Mouse (Mus musculus): ENCODE data around the gene Zfp174. TPM values are rescaled to one million over a fixed set of nuclear protein-coding genes. Genes with fewer than 3 reads are reported as not detected.
"Not testable (repeated sequence)": the region's sequence is repeated elsewhere in the genome, so short reads cannot be mapped to it uniquely, and the experiment has no call there.

The Zfp174 gene
- polyA plus RNA-seq, 1 experiment from 2014 or later: 0.44 TPM

- Histone ChIP-seq H3K4me2 (ENCODE audit: low read depth, low read length) (no peak overlapping the region), H3K27ac (ENCODE audit: low read length) (peak overlapping the region; percentile 8; the same call in 1 of the 2 replicates), H3K9ac (ENCODE audit: low read depth, low read length) (no peak overlapping the region), H3K9me3 (replicated peaks; ENCODE audit: control insufficient read depth, low read length) (no peaks in the 10 kb centered on the region), H3K4me1 (ENCODE audit: control insufficient read depth, low read depth, low read length) (peaks cover 12% of the 10 kb centered on the region), H3K36me3 (ENCODE audit: control insufficient read depth, insufficient read depth) (no peaks in the 10 kb centered on the region), H3K4me3 (ENCODE audit: low read depth, low read length) (no peak overlapping the region), H3K27me3 (ENCODE audit: control insufficient read depth, insufficient read depth, low read depth, low read length) (no peaks in the 10 kb centered on the region)
- ATAC-seq (ENCODE audit: low read depth): no peak
- 21% methylated on average over 4 of the region's 4 CpGs for WGBS (ENCODE audit: insufficient replicate concordance)
Observed at GRCm38 (mm10) chr16:3842989-3843388, 4.1 kb upstream of the Zfp174 start.

- Histone ChIP-seq H3K9ac (ENCODE audit: low read depth, low read length) (no peak overlapping the region), H3K36me3 (ENCODE audit: control insufficient read depth, insufficient read depth) (no peaks in the 10 kb centered on the region), H3K4me2 (ENCODE audit: low read depth, low read length) (no peak overlapping the region), H3K9me3 (replicated peaks; ENCODE audit: control insufficient read depth, low read length) (no peaks in the 10 kb centered on the region), H3K27me3 (ENCODE audit: control insufficient read depth, insufficient read depth, low read depth, low read length) (no peaks in the 10 kb centered on the region), H3K27ac (ENCODE audit: low read length) (no peak overlapping the region; the same call in 1 of the 2 replicates), H3K4me3 (ENCODE audit: low read depth, low read length) (no peak overlapping the region), H3K4me1 (ENCODE audit: control insufficient read depth, low read depth, low read length) (peaks cover 12% of the 10 kb centered on the region)
- WGBS (ENCODE audit: insufficient replicate concordance): 44% methylated on average over 1 of the region's 1 CpGs
- ATAC-seq (ENCODE audit: low read depth): no peak
Observed at GRCm38 (mm10) chr16:3843796-3844195, 3.3 kb upstream of the Zfp174 start.

- Histone ChIP-seq H3K9me3 (replicated peaks; ENCODE audit: control insufficient read depth, low read length) (no peaks in the 10 kb centered on the region), H3K4me1 (ENCODE audit: control insufficient read depth, low read depth, low read length) (peaks cover 12% of the 10 kb centered on the region), H3K27me3 (ENCODE audit: control insufficient read depth, insufficient read depth, low read depth, low read length) (no peaks in the 10 kb centered on the region), H3K36me3 (ENCODE audit: control insufficient read depth, insufficient read depth) (no peaks in the 10 kb centered on the region), H3K4me3 (ENCODE audit: low read depth, low read length) (peak overlapping the region; percentile 79), H3K9ac (ENCODE audit: low read depth, low read length) (peak overlapping the region; percentile 2), H3K27ac (ENCODE audit: low read length) (no peak overlapping the region), H3K4me2 (ENCODE audit: low read depth, low read length) (peak overlapping the region; percentile 86)
- 69% methylated on average over 4 of the region's 4 CpGs for WGBS (ENCODE audit: insufficient replicate concordance)
- ATAC-seq (ENCODE audit: low read depth): no peak
Observed at GRCm38 (mm10) chr16:3847871-3848270, 803 bp downstream of the Zfp174 start.

GRCm38 (mm10) chr16:3848416-3848815, 1.3 kb downstream of the Zfp174 start:
- Histone ChIP-seq H3K27ac (ENCODE audit: low read length) (no peak overlapping the region), H3K4me2 (ENCODE audit: low read depth, low read length) (no peak overlapping the region), H3K4me3 (ENCODE audit: low read depth, low read length) (no peak overlapping the region), H3K36me3 (ENCODE audit: control insufficient read depth, insufficient read depth) (no peaks in the 10 kb centered on the region), H3K9me3 (replicated peaks; ENCODE audit: control insufficient read depth, low read length) (no peaks in the 10 kb centered on the region), H3K9ac (ENCODE audit: low read depth, low read length) (no peak overlapping the region), H3K4me1 (ENCODE audit: control insufficient read depth, low read depth, low read length) (peaks cover 12% of the 10 kb centered on the region), H3K27me3 (ENCODE audit: control insufficient read depth, insufficient read depth, low read depth, low read length) (no peaks in the 10 kb centered on the region)
- no peak for ATAC-seq (ENCODE audit: low read depth)
- 68% methylated on average over 3 of the region's 3 CpGs for WGBS (ENCODE audit: insufficient replicate concordance)

- H3K4me2 ChIP-seq (ENCODE audit: low read depth, low read length); H3K36me3 ChIP-seq (ENCODE audit: control insufficient read depth, insufficient read depth); H3K27ac ChIP-seq (ENCODE audit: low read length); ATAC-seq (ENCODE audit: low read depth); H3K9ac ChIP-seq (ENCODE audit: low read depth, low read length); H3K9me3 ChIP-seq (replicated peaks; ENCODE audit: control insufficient read depth, low read length); H3K27me3 ChIP-seq (ENCODE audit: control insufficient read depth, insufficient read depth, low read depth, low read length); H3K4me3 ChIP-seq (ENCODE audit: low read depth, low read length): not testable (repeated sequence)
- peaks cover 12% of the 10 kb centered on the region for H3K4me1 ChIP-seq (ENCODE audit: control insufficient read depth, low read depth, low read length)
- 79% methylated on average over 13 of the region's 13 CpGs for WGBS (ENCODE audit: insufficient replicate concordance)
Observed at GRCm38 (mm10) chr16:3851301-3851700, 4.2 kb downstream of the Zfp174 start.

- no peak overlapping the region for H3K27ac ChIP-seq (ENCODE audit: low read length)
- no peaks in the 10 kb centered on the region for H3K9me3 ChIP-seq (replicated peaks; ENCODE audit: control insufficient read depth, low read length)
- no peaks in the 10 kb centered on the region for H3K27me3 ChIP-seq (ENCODE audit: control insufficient read depth, insufficient read depth, low read depth, low read length)
- H3K4me1 ChIP-seq (ENCODE audit: control insufficient read depth, low read depth, low read length): peaks cover 4% of the 10 kb centered on the region
- no peak overlapping the region for H3K4me3 ChIP-seq (ENCODE audit: low read depth, low read length)
- H3K4me2 ChIP-seq (ENCODE audit: low read depth, low read length): no peak overlapping the region
- no peak for ATAC-seq (ENCODE audit: low read depth)
- no peak overlapping the region for H3K9ac ChIP-seq (ENCODE audit: low read depth, low read length)
- WGBS (ENCODE audit: insufficient replicate concordance): 59% methylated on average over 12 of the region's 12 CpGs
- no peaks in the 10 kb centered on the region for H3K36me3 ChIP-seq (ENCODE audit: control insufficient read depth, insufficient read depth)
Observed at GRCm38 (mm10) chr16:3852586-3852985, 5.5 kb downstream of the Zfp174 start.

GRCm38 (mm10) chr16:3854437-3855182, 7.5 kb downstream of the Zfp174 start:
- WGBS (ENCODE audit: insufficient replicate concordance): 68% methylated on average over 11 of the region's 11 CpGs
- no peaks in the 10 kb centered on the region for H3K36me3 ChIP-seq (ENCODE audit: control insufficient read depth, insufficient read depth)
- H3K4me1 ChIP-seq (ENCODE audit: control insufficient read depth, low read depth, low read length): no peaks in the 10 kb centered on the region; the same call in 1 of the 2 replicates
- H3K4me2 ChIP-seq (ENCODE audit: low read depth, low read length): no peak overlapping the region
- no peaks in the 10 kb centered on the region for H3K27me3 ChIP-seq (ENCODE audit: control insufficient read depth, insufficient read depth, low read depth, low read length)
- no peak for ATAC-seq (ENCODE audit: low read depth)
- H3K9me3 ChIP-seq (replicated peaks; ENCODE audit: control insufficient read depth, low read length): no peaks in the 10 kb centered on the region
- no peak overlapping the region for H3K9ac ChIP-seq (ENCODE audit: low read depth, low read length)
- H3K27ac ChIP-seq (ENCODE audit: low read length): no peak overlapping the region
- no peak overlapping the region for H3K4me3 ChIP-seq (ENCODE audit: low read depth, low read length)

GRCm38 (mm10) chr16:3855776-3856175, 8.7 kb downstream of the Zfp174 start:
- Histone ChIP-seq H3K9me3 (replicated peaks; ENCODE audit: control insufficient read depth, low read length) (no peaks in the 10 kb centered on the region), H3K27me3 (ENCODE audit: control insufficient read depth, insufficient read depth, low read depth, low read length) (no peaks in the 10 kb centered on the region), H3K36me3 (ENCODE audit: control insufficient read depth, insufficient read depth) (no peaks in the 10 kb centered on the region; the same call in 1 of the 2 replicates), H3K27ac (ENCODE audit: low read length) (no peak overlapping the region), H3K4me1 (ENCODE audit: control insufficient read depth, low read depth, low read length) (no peaks in the 10 kb centered on the region; the same call in 1 of the 2 replicates), H3K4me3 (ENCODE audit: low read depth, low read length) (no peak overlapping the region), H3K9ac (ENCODE audit: low read depth, low read length) (no peak overlapping the region), H3K4me2 (ENCODE audit: low read depth, low read length) (no peak overlapping the region)
- 21% methylated on average over 1 of the region's 1 CpGs for WGBS (ENCODE audit: insufficient replicate concordance)
- no peak for ATAC-seq (ENCODE audit: low read depth)

- H3K27ac ChIP-seq (ENCODE audit: low read length): no peak overlapping the region
- H3K4me1 ChIP-seq (ENCODE audit: control insufficient read depth, low read depth, low read length): no peaks in the 10 kb centered on the region
- no peak for ATAC-seq (ENCODE audit: low read depth)
- no peaks in the 10 kb centered on the region for H3K27me3 ChIP-seq (ENCODE audit: control insufficient read depth, insufficient read depth, low read depth, low read length)
- no peaks in the 10 kb centered on the region for H3K9me3 ChIP-seq (replicated peaks; ENCODE audit: control insufficient read depth, low read length)
- no peak overlapping the region for H3K4me2 ChIP-seq (ENCODE audit: low read depth, low read length)
- no peaks in the 10 kb centered on the region; the same call in none of the 2 replicates for H3K36me3 ChIP-seq (ENCODE audit: control insufficient read depth, insufficient read depth)
- H3K4me3 ChIP-seq (ENCODE audit: low read depth, low read length): no peak overlapping the region
- WGBS (ENCODE audit: insufficient replicate concordance): 31% methylated on average over 4 of the region's 4 CpGs
- H3K9ac ChIP-seq (ENCODE audit: low read depth, low read length): no peak overlapping the region
Observed at GRCm38 (mm10) chr16:3859254-3859653, 12.2 kb downstream of the Zfp174 start.
